Mouse (Mus musculus) stomach, embryonic 14.5 days (tissue): ENCODE measurements around the gene Vsnl1. TPM values are rescaled to one million over a fixed set of nuclear protein-coding genes. Genes with fewer than 3 reads are reported as not detected.
A peak's percentile ranks its signal among the peaks of the same experiment; 100 is the strongest.

Experiments used
- ATAC-seq: fragments of 200-750 bp; cut with Nextera tagmentation; 2 replicates; pipeline ENCODE4 v1.8.0; 2017; ENCODE audit warnings: low read depth, moderate TSS enrichment; ENCODE audit not compliant: insufficient number of reproducible peaks, insufficient read depth, low FRiP score
- H3K27ac ChIP-seq: fragments of 300-500 bp; sonication (generic); 2 replicates; pipeline ENCODE4 v1.5.1; 2014; ENCODE audit warnings: mild to moderate bottlenecking, low read length, moderate library complexity, mixed read lengths
- H3K27me3 ChIP-seq: fragments of 300-500 bp; sonication (generic); 2 replicates; pipeline ENCODE4 v1.6.1; 2014; ENCODE audit warnings: low read length, control low read depth, mixed read lengths; ENCODE audit not compliant: control insufficient read depth, insufficient read depth
- H3K36me3 ChIP-seq: fragments of 300-500 bp; sonication (generic); 2 replicates; pipeline ENCODE4 v1.6.1; 2014; ENCODE audit warnings: mild to moderate bottlenecking, control low read depth, low read length, moderate library complexity, mixed read lengths; ENCODE audit not compliant: control insufficient read depth, insufficient read depth
- H3K4me1 ChIP-seq: fragments of 300-500 bp; sonication (generic); 2 replicates; pipeline ENCODE4 v1.6.1; 2014; ENCODE audit warnings: low read length, control low read depth, mixed read lengths; ENCODE audit not compliant: control insufficient read depth, insufficient read depth
- H3K4me2 ChIP-seq: fragments of 300-500 bp; sonication (generic); replicated peaks from 2 replicates; pipeline ENCODE4 v1.6.1; 2014; ENCODE audit warnings: low read depth, low read length, control low read depth
- H3K4me3 ChIP-seq: fragments of 300-500 bp; sonication (generic); 2 replicates; pipeline ENCODE4 v1.5.1; 2014; ENCODE audit warnings: low read depth, low read length, control low read depth
- H3K9ac ChIP-seq: fragments of 300-500 bp; sonication (generic); replicated peaks from 2 replicates; pipeline ENCODE4 v1.6.1; 2014; ENCODE audit warnings: low read depth, mild to moderate bottlenecking, control low read depth, low read length, moderate library complexity, mixed read lengths
- H3K9me3 ChIP-seq: fragments of 300-500 bp; sonication (generic); 2 replicates; pipeline ENCODE4 v1.6.1; 2016; ENCODE audit warnings: low read depth, low read length, control low read depth; ENCODE audit not compliant: control insufficient read depth
- WGBS: fragments of 180-500 bp; shearing (Covaris S2); extraction: QIAGEN DNeasy Blood & Tissue Kit; methylation state at CpG from one replicate; pipeline ENCODE4 v1.1.7; 2014; 5-methylcytosine and 5-hydroxymethylcytosine counted together
- polyA plus RNA-seq: library from polyadenylated mRNA; unstranded; fragments of >200 nt; fragmentation: Nextera tagmentation; extraction: Ambion mirVana; gene quantifications from 2 replicates; pipeline ENCODE4 v1.2.1, GENCODE M21; 2014

Vsnl1 gene
- polyA plus RNA-seq, 1 experiment from 2014 or later = 1.4 TPM

DNA sequence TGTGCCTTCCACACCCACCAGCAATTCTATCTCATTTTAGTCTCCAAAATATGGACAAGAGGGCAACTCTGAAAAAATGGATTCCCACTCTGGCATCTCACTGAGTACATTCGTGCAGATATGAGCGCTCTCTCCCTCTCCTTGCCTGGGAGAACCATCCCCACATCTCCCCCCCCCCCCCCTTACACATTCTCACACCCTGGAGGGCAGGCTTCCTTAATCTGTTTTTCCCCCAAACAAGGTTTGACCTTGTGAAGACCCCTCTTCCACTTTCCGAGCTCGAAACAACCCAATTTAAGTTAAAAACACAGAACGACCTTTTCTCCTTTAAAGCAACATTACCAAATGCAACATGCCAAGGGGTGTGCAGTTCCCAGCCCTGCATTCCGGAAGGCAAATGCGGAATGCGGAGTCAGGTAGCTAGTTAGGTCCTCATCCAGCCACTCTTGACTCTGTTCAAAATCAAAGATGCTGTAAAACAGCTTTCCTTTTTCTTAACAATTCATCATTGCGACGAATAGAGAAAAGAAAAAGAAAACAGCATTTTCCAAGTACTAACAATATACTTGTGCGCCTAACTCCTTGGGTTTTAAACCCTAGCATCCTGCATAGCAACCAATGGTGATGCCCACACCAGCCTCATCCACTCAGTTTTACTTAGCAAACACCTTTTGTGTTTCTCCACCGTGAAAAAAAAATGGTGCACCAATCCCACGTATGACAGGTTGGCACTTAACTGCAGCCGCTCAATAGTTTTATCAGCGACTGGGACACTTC lies 979 bp downstream of the Vsnl1 start:
- H3K4me1 ChIP-seq = no peaks in the 10 kb centered on the region
- no peak for ATAC-seq
- no peaks in the 10 kb centered on the region for H3K36me3 ChIP-seq
- H3K27me3 ChIP-seq = no peaks in the 10 kb centered on the region
- no peak overlapping the region for H3K27ac ChIP-seq
- H3K9me3 ChIP-seq = no peaks in the 10 kb centered on the region
- no peak overlapping the region for H3K9ac ChIP-seq
- H3K4me3 ChIP-seq = peak overlapping the region; percentile 30
- H3K4me2 ChIP-seq = peak overlapping the region; percentile 60
- 6% methylated on average over 15 of the region's 15 CpGs for WGBS

GRCm38 (mm10) chr12:11434446-11434845 lies 2.0 kb downstream of the Vsnl1 start:
- WGBS = 83% methylated on average over 8 of the region's 8 CpGs
- Histone ChIP-seq H3K9ac (no peak overlapping the region), H3K9me3 (no peaks in the 10 kb centered on the region), H3K4me3 (no peak overlapping the region), H3K27me3 (no peaks in the 10 kb centered on the region), H3K36me3 (no peaks in the 10 kb centered on the region), H3K4me1 (no peaks in the 10 kb centered on the region), H3K4me2 (no peak overlapping the region), H3K27ac (no peak overlapping the region)
- ATAC-seq = no peak

- H3K4me1 ChIP-seq = no peaks in the 10 kb centered on the region
- H3K27ac ChIP-seq = no peak overlapping the region
- no peak overlapping the region for H3K4me3 ChIP-seq
- H3K9ac ChIP-seq = no peak overlapping the region
- H3K4me2 ChIP-seq = no peak overlapping the region
- no peak for ATAC-seq
- no peaks in the 10 kb centered on the region for H3K27me3 ChIP-seq
- no peaks in the 10 kb centered on the region for H3K9me3 ChIP-seq
- 41% methylated on average over 1 of the region's 1 CpGs for WGBS
- no peaks in the 10 kb centered on the region for H3K36me3 ChIP-seq
These were observed 2.7 kb downstream of the Vsnl1 start for GRCm38 (mm10) chr12:11433716-11434115.

DNA sequence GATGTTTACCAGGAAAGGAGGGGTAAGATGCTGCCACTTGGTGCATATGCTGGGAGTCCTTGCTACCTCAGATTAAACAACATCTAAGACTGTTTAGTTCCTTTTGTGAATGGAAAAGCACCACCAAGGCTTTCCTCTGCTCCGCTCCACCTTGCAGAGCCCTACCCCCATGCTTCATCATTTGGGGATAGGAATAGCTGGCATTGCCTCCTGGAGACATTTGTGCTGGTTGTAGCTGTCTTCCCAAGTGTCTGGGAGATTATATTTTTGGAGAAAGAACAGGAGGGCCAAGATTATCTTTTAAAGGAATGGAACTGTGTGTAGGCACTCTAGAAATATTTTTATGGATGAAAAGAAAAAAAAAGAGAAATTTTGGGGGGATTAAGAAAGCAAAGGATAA lies 3.3 kb downstream of the Vsnl1 start:
- H3K4me2 ChIP-seq = no peak overlapping the region
- no peaks in the 10 kb centered on the region for H3K36me3 ChIP-seq
- no peak overlapping the region for H3K27ac ChIP-seq
- no peak for ATAC-seq
- H3K9ac ChIP-seq = no peak overlapping the region
- H3K4me3 ChIP-seq = no peak overlapping the region
- H3K4me1 ChIP-seq = no peaks in the 10 kb centered on the region
- WGBS = 91% methylated on average over 1 of the region's 1 CpGs
- no peaks in the 10 kb centered on the region for H3K27me3 ChIP-seq
- H3K9me3 ChIP-seq = no peaks in the 10 kb centered on the region

GRCm38 (mm10) chr12:11427396-11427795 lies 9.0 kb downstream of the Vsnl1 start:
- 54% methylated on average over 4 of the region's 4 CpGs for WGBS
- Histone ChIP-seq H3K27me3 (no peaks in the 10 kb centered on the region), H3K4me1 (no peaks in the 10 kb centered on the region)

GRCm38 (mm10) chr12:11418112-11418511 lies 18.3 kb downstream of the Vsnl1 start:
- H3K4me1 ChIP-seq = no peaks in the 10 kb centered on the region
- no peak overlapping the region for H3K27ac ChIP-seq
- H3K36me3 ChIP-seq = no peaks in the 10 kb centered on the region
- H3K4me3 ChIP-seq = no peak overlapping the region
- no peak for ATAC-seq
- H3K27me3 ChIP-seq = no peaks in the 10 kb centered on the region
- 74% methylated on average over 6 of the region's 6 CpGs for WGBS
- no peaks in the 10 kb centered on the region for H3K9me3 ChIP-seq
- no peak overlapping the region for H3K4me2 ChIP-seq
- H3K9ac ChIP-seq = no peak overlapping the region

More at GRCm38 (mm10) chr12:11427396-11427795, 9.0 kb downstream of the Vsnl1 start:
- Histone ChIP-seq H3K4me3 (no peak overlapping the region), H3K9ac (no peak overlapping the region), H3K4me2 (no peak overlapping the region), H3K9me3 (no peaks in the 10 kb centered on the region), H3K36me3 (no peaks in the 10 kb centered on the region), H3K27ac (no peak overlapping the region)
- ATAC-seq = no peak

DNA sequence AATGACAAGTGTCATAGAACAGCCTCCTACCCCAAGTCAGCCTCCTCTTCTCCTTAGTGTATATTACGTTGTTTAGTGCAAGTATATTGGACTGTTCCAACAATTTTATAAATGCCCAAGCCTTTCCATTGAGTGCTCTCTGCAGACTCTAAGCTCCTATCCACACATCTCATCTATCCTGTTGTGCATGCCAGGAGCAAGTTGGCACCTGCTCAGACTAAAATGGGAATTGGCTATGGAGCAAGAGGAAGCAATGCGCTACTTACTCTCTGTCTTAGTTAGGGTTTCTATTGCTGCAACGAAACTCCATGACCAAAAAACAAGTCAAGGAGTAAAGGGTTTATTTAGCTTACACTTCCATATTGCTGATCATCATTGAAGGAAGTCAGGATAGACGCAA lies 28.7 kb downstream of the Vsnl1 start:
- Histone ChIP-seq H3K27ac (no peak overlapping the region), H3K4me2 (no peak overlapping the region), H3K4me3 (no peak overlapping the region), H3K9me3 (no peaks in the 10 kb centered on the region), H3K4me1 (no peaks in the 10 kb centered on the region), H3K36me3 (no peaks in the 10 kb centered on the region), H3K27me3 (no peaks in the 10 kb centered on the region), H3K9ac (no peak overlapping the region)
- 87% methylated on average over 4 of the region's 4 CpGs for WGBS
- ATAC-seq = no peak

DNA sequence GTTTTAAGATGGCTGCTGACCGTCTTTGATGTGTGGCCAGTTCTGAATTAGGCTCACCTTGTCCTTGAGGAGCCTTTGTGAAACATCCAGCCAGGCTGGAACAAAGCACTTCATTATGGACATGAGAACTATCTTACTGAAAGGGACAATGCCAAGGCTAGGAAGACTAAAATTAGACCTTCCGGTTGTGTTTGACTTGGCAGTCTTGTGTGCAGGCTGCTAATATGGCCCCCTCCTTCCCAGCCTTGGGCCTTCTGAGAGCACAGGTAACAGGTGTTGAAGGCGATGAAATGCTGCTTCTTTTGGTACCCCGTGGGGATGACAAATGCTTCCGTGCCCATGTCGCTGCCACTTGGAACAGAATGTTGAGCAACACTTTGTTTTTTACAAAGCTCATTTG lies 37.6 kb downstream of the Vsnl1 start:
- Histone ChIP-seq H3K36me3 (no peaks in the 10 kb centered on the region), H3K27ac (no peak overlapping the region), H3K9ac (no peak overlapping the region), H3K9me3 (no peaks in the 10 kb centered on the region), H3K4me1 (no peaks in the 10 kb centered on the region), H3K27me3 (no peaks in the 10 kb centered on the region), H3K4me3 (no peak overlapping the region), H3K4me2 (no peak overlapping the region)
- WGBS = 93% methylated on average over 6 of the region's 6 CpGs
- ATAC-seq = no peak

- no peaks in the 10 kb centered on the region for H3K27me3 ChIP-seq
- H3K9me3 ChIP-seq = no peaks in the 10 kb centered on the region
- no peaks in the 10 kb centered on the region for H3K4me1 ChIP-seq
- no peaks in the 10 kb centered on the region for H3K36me3 ChIP-seq
- H3K4me3 ChIP-seq = no peak overlapping the region
- H3K4me2 ChIP-seq = no peak overlapping the region
- 85% methylated on average over 5 of the region's 5 CpGs for WGBS
- no peak overlapping the region for H3K27ac ChIP-seq
- no peak overlapping the region for H3K9ac ChIP-seq
- no peak for ATAC-seq
These were observed 39.4 kb downstream of the Vsnl1 start for GRCm38 (mm10) chr12:11397029-11397428.
